Mouse (Mus musculus): ENCODE measurements around the gene Lrmp.

DNA sequence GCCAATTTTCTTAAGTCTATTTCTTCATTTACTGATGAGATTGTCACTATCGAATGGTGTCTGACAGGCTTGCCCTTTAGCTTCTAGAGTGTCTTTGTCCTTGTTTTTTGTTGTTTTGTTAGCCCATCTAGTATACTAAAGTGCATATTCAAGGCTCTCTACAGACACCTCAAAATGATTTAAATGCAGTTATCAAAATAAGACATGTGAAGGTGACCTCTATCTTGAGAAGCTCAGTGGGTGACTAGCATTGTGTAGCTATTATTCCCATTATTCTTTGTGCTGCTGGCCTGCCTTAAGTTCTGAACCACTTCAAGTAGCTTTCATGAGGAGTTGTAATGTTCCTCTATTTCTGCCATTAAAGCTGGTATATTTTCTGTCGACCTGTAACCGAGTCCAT lies 100.4 kb downstream of the Lrmp start:
- TF ChIP-seq EP300 (IDR thresholded peaks at IDR 0.05; ENCODE audit: low read depth in 1 of 2, low read length in 2 of 2) (no peak), ZC3H11A (IDR thresholded peaks at IDR 0.05; ENCODE audit: low read depth, low read length) (no peak)

Measured in MEL (cell line).